Mouse (Mus musculus) gastrocnemius, postnatal 14 days (tissue): ENCODE measurements around the gene Proser2. TPM values are rescaled to one million over a fixed set of nuclear protein-coding genes. Genes with fewer than 3 reads are reported as not detected.
A peak's percentile ranks its signal among the peaks of the same experiment; 100 is the strongest.
"Not testable (repeated sequence)": the region's sequence is repeated elsewhere in the genome, so short reads cannot be mapped to it uniquely, and the experiment has no call there.

Experiments used
- DNase-seq: peaks from one replicate; pipeline ENCODE4 v3.0.0; 2021; ENCODE audit warnings: mixed read lengths
- intact Hi-C: fragments of 180-260 bp; cut with DNase I; formaldehyde crosslinking; loops from one replicate; pipeline ENCODE4 v1.15.1; 2025; ENCODE audit warnings: low total_unique reads
- total RNA-seq, 2 experiments: library from RNA; stranded (reverse); gene quantifications; 2 replicates each; pipeline ENCODE4 v1.2.3; 2021

The Proser2 gene
- total RNA-seq, 2 experiments from 2014 or later: 2.9 to 3.7 TPM

GRCm38 (mm10) chr2:6140572-6141161 is 10.7 kb upstream of the Proser2 start:
- intact Hi-C loops: no loop called here
- no peak for DNase-seq

GRCm38 (mm10) chr2:6133871-6134270 is 3.9 kb upstream of the Proser2 start:
- intact Hi-C loops: no loop called here
- no peak for DNase-seq

GRCm38 (mm10) chr2:6128881-6129280 is 1.1 kb downstream of the Proser2 start:
- intact Hi-C loops: no loop called here
- DNase-seq: no peak

- DNase-seq: no peak
- intact Hi-C loops: no loop called here
These were observed 1.7 kb downstream of the Proser2 start for GRCm38 (mm10) chr2:6128136-6128805.

- no peak for DNase-seq
- intact Hi-C loops: no loop called here
These were observed 7.0 kb downstream of the Proser2 start for GRCm38 (mm10) chr2:6123046-6123445.

GRCm38 (mm10) chr2:6121091-6121490 is 8.9 kb downstream of the Proser2 start:
- DNase-seq: no peak
- intact Hi-C loops: no loop called here

GRCm38 (mm10) chr2:6118246-6118645 is 11.8 kb downstream of the Proser2 start:
- intact Hi-C loops: no loop called here
- no peak for DNase-seq

- DNase-seq: no peak
- intact Hi-C loops: no loop called here
These were observed 16.2 kb downstream of the Proser2 start for GRCm38 (mm10) chr2:6113792-6114191.

GRCm38 (mm10) chr2:6112619-6113018 is 17.4 kb downstream of the Proser2 start:
- DNase-seq: no peak

GRCm38 (mm10) chr2:6105437-6105836 is 24.6 kb downstream of the Proser2 start:
- intact Hi-C loops: no loop called here
- DNase-seq: no peak

More at GRCm38 (mm10) chr2:6112619-6113018, 17.4 kb downstream of the Proser2 start:
- intact Hi-C loops: no loop called here

GRCm38 (mm10) chr2:6100755-6101154 is 29.3 kb downstream of the Proser2 start:
- intact Hi-C loops: no loop called here

GRCm38 (mm10) chr2:6100027-6100749 is 29.8 kb downstream of the Proser2 start:
- peak; percentile 42 for DNase-seq

More at GRCm38 (mm10) chr2:6100755-6101154, 29.3 kb downstream of the Proser2 start:
- no peak for DNase-seq

GRCm38 (mm10) chr2:6099443-6099842 is 30.6 kb downstream of the Proser2 start:
- intact Hi-C loops: no loop called here
- no peak for DNase-seq

More at GRCm38 (mm10) chr2:6100027-6100749, 29.8 kb downstream of the Proser2 start:
- intact Hi-C loops: no loop called here

GRCm38 (mm10) chr2:6098924-6099323 is 31.1 kb downstream of the Proser2 start:
- peak; percentile 33 for DNase-seq
- intact Hi-C loops: no loop called here

GRCm38 (mm10) chr2:6097113-6097716 is 32.8 kb downstream of the Proser2 start:
- DNase-seq: no peak
- intact Hi-C loops: no loop called here

- DNase-seq, intact Hi-C loops: not testable (repeated sequence)
These were observed 40.1 kb downstream of the Proser2 start for GRCm38 (mm10) chr2:6089941-6090340.

- peak; percentile 32 for DNase-seq
- intact Hi-C loops: no loop called here
These were observed 42.9 kb downstream of the Proser2 start for GRCm38 (mm10) chr2:6087151-6087550.

GRCm38 (mm10) chr2:6085622-6086530 is 44.1 kb downstream of the Proser2 start:
- DNase-seq: no peak
- intact Hi-C loops: no loop called here

- DNase-seq: no peak
- intact Hi-C loops: no loop called here
These were observed 46.3 kb downstream of the Proser2 start for GRCm38 (mm10) chr2:6083696-6084095.
